Mouse (Mus musculus) olfactory bulb, adult 2 months (tissue): ENCODE results near the gene Rora. TPM values are rescaled to one million over a fixed set of nuclear protein-coding genes. Genes with fewer than 3 reads are reported as not detected.

Experiments
- H3K27ac ChIP-seq: fragments of 200-500 bp; 2 replicates; pipeline ENCODE4 v1.5.1; 2012; ENCODE audit warnings: low read depth, low read length; ENCODE audit not compliant: insufficient read depth
- H3K4me1 ChIP-seq: fragments of 200-500 bp; 2 replicates; pipeline ENCODE4 v1.6.1; 2012; ENCODE audit warnings: low read length; ENCODE audit not compliant: control insufficient read depth, insufficient read depth
- H3K4me3 ChIP-seq: fragments of 200-500 bp; 2 replicates; pipeline ENCODE4 v1.5.1; 2012; ENCODE audit warnings: mild to moderate bottlenecking, low read depth, low read length, moderate library complexity; ENCODE audit not compliant: insufficient read depth
- CTCF ChIP-seq: fragments of 200-500 bp; IDR thresholded peaks from 2 replicates; pipeline ENCODE4 v1.5.1; 2012; ENCODE audit warnings: low read depth, mild to moderate bottlenecking, low read length, moderate library complexity; ENCODE audit not compliant: insufficient read depth
- POLR2A ChIP-seq: fragments of 200-500 bp; IDR thresholded peaks from 2 replicates; pipeline ENCODE4 v1.6.1; 2012; ENCODE audit warnings: mild to moderate bottlenecking, low read depth, low read length, moderate library complexity; ENCODE audit not compliant: insufficient read depth
- WGBS: fragments of 180-500 bp; shearing (Covaris S2); methylation state at CpG from one replicate; pipeline ENCODE4 v1.1.7; 2018; 5-methylcytosine and 5-hydroxymethylcytosine counted together
- polyA plus RNA-seq: library from polyadenylated mRNA; stranded (reverse); fragments of >200 nt; gene quantifications from 2 replicates; pipeline ENCODE4 v1.2.4, GENCODE M21; 2012; ENCODE audit warnings: low replicate concordance; ENCODE audit not compliant: missing spikeins, insufficient read depth, insufficient read length

Gene Rora
- polyA plus RNA-seq, 1 experiment, result not detected

DNA sequence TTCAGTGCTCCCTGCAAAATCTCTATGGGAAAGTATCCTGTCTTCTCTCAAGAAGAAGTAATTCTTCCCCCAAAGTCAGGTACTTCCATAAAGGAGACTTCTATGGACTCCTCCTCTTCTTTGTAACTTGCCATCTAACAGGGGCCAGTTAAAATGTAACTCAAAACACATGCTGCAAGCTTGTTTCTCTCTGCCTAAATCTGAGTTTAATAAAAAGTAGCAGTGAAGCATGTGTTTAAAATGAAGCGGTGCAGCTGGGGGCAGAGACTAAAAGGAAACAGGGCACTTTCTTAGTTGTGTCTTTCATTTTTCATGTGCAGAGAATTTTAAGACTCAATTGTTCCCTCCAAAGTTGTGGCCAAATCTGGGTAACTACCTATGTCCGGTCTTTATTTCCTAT is 221.0 kb downstream of the Rora start:
- Histone ChIP-seq H3K4me3 (no peak overlapping the region), H3K4me1 (no peaks in the 10 kb centered on the region), H3K27ac (no peak overlapping the region)
- 97% methylated on average over 2 of the region's 2 CpGs for WGBS
- TF ChIP-seq POLR2A (no peak), CTCF (no peak)

DNA sequence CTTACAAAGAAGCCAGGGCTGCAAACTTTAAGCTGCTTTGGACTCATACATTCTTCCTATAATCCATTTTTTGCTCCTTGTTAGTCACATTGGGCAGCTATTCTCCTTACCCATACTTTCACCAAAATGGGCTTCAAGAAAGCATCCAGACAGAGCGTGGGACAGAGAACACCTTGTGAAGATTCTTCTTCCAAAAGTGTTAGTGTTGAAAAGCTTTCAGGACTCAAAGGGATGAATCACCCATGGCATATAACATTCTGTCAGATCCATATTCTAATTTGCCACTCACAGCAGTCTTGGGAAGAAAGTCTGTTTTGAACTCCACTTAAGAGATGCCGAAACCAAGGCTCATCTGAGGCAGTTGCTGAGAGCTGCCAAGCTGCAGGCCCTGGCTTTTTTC is 222.2 kb downstream of the Rora start:
- Histone ChIP-seq H3K27ac (no peak overlapping the region), H3K4me1 (no peaks in the 10 kb centered on the region), H3K4me3 (no peak overlapping the region)
- WGBS, result 96% methylated on average over 2 of the region's 2 CpGs
- TF ChIP-seq POLR2A (no peak), CTCF (no peak)

DNA sequence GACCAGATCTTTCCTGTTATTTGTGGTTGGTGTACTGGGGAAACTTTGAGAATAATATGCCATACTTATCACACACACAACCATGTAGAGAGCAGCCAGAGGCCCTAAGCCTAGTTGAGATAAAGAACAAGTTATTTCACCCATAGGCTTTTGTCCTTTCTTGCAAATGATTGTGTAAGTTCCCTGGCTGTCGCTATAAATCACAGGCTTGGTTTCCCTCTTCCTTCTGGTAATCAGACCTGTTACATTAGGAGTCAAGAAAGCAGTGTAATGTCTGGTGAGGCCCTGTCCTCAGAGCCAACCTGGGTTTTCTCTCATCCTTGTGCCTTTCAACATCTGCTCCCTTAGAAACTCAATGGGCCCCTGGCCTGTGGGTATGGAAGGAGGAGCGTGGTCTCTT is 222.7 kb downstream of the Rora start:
- 80% methylated on average over 2 of the region's 2 CpGs for WGBS
- TF ChIP-seq POLR2A (no peak), CTCF (no peak)
- Histone ChIP-seq H3K4me1 (peaks cover 3% of the 10 kb centered on the region; the same call in 1 of the 2 replicates), H3K27ac (no peak overlapping the region), H3K4me3 (no peak overlapping the region)

DNA sequence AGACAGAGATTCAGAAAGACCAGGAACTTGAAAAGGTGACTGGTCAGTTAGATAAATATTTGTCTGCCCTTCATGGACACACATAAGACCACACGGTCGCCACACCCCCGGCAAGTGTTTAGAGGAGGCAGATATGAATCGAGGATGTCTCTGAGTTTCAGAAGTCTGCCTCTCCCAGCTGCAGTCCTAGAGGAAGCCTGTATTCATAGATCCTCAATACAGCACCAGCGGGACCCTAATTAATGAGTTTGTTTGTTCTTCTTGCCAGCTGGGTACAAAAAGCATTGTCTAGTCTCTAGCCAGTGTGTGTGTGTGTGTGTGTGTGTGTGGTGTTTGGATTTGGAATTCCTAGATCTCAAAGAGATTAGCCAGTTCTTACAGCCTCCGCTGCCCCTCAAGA is 228.3 kb downstream of the Rora start:
- TF ChIP-seq CTCF, result no peak
- no peak for TF ChIP-seq POLR2A
- WGBS, result 25% methylated on average over 6 of the region's 6 CpGs
- H3K27ac ChIP-seq, result no peak overlapping the region
- peaks cover 3% of the 10 kb centered on the region; the same call in 1 of the 2 replicates for H3K4me1 ChIP-seq
- H3K4me3 ChIP-seq, result no peak overlapping the region

DNA sequence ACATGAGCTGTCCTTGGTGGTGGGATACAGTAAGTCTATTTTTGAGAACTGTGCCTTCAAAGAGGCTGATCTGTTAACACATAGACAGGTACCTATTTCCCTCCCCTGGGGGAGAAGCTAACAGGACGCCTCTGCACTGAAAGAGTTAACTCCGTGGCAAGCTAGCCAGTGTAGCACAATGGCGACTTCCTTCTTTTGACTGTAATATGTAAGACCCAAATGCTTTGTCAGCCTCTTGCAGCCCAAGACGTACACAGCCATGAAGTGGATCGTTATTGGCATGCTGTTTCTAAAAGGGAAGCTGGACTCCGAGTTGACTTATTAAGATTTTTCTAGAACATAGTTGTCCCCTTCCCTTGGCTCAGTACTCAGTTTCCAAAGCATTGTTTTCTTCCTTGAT is 229.4 kb downstream of the Rora start:
- TF ChIP-seq CTCF, result no peak
- TF ChIP-seq POLR2A, result no peak
- WGBS, result 53% methylated on average over 6 of the region's 6 CpGs
- peaks cover 3% of the 10 kb centered on the region; the same call in 1 of the 2 replicates for H3K4me1 ChIP-seq

DNA sequence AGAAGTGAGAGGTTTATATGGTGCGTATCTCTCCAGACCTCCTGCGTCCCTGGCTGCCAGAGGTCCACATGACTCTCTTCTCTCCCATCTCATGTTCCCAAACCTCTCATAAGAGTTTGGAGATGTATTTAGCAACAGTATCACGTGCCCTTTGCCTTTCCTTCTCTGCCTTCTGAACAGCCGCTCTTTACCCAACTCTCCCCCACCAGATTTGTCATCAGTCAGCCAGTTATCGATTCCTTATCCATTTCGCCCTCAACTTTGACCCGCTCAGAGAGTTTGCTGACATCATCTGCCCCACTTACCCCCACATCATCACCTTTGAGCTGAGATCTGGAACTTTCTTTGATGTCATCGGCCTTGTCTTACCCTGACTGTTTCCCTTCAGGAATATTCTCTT is 230.1 kb downstream of the Rora start:
- 93% methylated on average over 8 of the region's 8 CpGs for WGBS
- Histone ChIP-seq H3K4me1 (peaks cover 8% of the 10 kb centered on the region), H3K4me3 (no peak overlapping the region), H3K27ac (no peak overlapping the region)
- TF ChIP-seq POLR2A, result no peak
- no peak for TF ChIP-seq CTCF

More for the DNA sequence above, 229.4 kb downstream of the Rora start:
- Histone ChIP-seq H3K27ac (no peak overlapping the region), H3K4me3 (no peak overlapping the region)

DNA sequence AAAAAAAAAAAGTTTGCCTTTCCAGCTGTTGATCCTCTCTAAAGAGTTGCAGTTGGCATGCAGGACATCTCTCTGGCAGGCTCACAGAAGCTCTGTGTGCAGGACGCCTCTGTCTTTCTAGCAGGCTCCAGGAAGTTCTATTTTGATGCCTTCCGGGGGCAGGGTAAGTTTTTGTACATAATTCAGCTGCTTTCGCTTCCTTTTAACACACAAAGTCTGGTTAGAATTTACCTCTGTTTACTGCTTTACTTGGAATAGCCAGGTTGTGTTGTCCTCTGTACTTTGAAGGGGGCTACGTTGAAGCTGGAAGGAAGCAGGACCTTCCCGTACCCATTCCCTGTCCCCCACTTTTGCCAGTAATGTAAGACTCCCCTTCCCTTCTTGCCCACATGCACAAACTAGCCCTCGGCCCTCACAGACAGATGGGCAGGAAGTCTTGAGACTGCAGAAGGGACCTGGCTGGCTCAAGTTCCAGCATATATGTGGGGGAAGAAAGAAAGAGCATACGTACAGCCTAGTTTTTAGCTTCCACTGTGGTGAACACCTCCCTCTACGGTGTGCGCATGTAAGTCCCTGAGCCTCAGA is 231.0 kb downstream of the Rora start:
- WGBS, result 78% methylated on average over 9 of the region's 9 CpGs
- TF ChIP-seq POLR2A, result no peak
- no peak for TF ChIP-seq CTCF
- 0 out of 2 replicates have a peak overlapping the region, but pooled peaks have one; percentile 16 for H3K27ac ChIP-seq
- no peak overlapping the region for H3K4me3 ChIP-seq
- peaks cover 11% of the 10 kb centered on the region for H3K4me1 ChIP-seq

DNA sequence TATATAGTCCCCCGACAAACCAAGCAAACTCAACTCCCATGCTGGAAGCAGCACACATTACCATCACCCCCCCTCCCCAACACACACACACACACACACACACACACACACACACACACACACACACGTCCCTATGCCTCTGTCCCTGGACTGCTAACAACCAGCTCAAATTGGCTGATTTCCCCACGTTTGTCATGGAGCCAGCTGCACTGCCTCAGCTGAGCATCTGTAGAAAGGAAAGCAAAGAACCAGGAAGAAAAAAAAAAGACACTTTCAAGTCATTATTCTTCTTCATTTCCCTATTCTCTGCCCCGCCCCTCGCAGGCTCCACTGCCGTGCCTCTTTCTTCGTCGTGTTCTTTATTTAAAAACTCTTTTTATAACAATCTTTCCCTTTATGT is 235.1 kb downstream of the Rora start:
- H3K4me3 ChIP-seq, result no peak overlapping the region
- peaks cover 9% of the 10 kb centered on the region for H3K4me1 ChIP-seq
- 14% methylated on average over 8 of the region's 8 CpGs for WGBS
- H3K27ac ChIP-seq, result peak overlapping the region; percentile 49; the same call in 1 of the 2 replicates
- TF ChIP-seq POLR2A (no peak), CTCF (no peak)

DNA sequence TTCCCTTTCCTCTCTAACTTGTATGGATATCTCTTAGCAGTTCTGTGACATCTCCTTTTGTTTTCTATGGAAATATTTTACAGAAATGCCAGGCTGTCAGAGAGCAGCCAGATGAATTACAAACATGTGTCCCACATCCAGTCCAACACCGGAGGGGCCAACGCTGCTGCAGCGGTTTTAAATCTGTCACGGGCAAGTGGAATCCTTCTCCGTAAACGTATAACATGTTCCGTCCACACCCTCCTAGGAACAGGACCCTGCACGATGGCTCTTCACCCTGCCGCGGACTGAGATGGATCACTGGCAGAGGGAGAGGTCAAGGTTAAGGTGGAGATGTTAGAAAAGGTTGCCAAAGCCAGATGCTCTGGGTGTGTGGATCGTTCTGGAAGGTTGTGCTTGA is 237.8 kb downstream of the Rora start:
- TF ChIP-seq POLR2A (no peak), CTCF (no peak)
- no peak overlapping the region for H3K4me3 ChIP-seq
- no peak overlapping the region for H3K27ac ChIP-seq
- 95% methylated on average over 11 of the region's 11 CpGs for WGBS
- peaks cover 9% of the 10 kb centered on the region for H3K4me1 ChIP-seq
